Mouse (Mus musculus) ES-E14 (cell line): ENCODE data around the gene Iltifb. TPM values are rescaled to one million over a fixed set of nuclear protein-coding genes. Genes with fewer than 3 reads are reported as not detected.
"Not testable (repeated sequence)": the region's sequence is repeated elsewhere in the genome, so short reads cannot be mapped to it uniquely, and the experiment has no call there.

Experiments
- DNase-seq: peaks from one replicate; pipeline ENCODE4 v3.0.0-alpha.2; 2013; ENCODE audit warnings: low read depth, low spot score
- H3K27ac ChIP-seq: 2 replicates; pipeline ENCODE4 v1.5.1; 2012; ENCODE audit warnings: low read depth, mild to moderate bottlenecking, low read length, moderate library complexity, mixed read lengths; ENCODE audit not compliant: poor library complexity, insufficient read depth, severe bottlenecking
- H3K36me3 ChIP-seq: 2 replicates; pipeline ENCODE4 v1.6.1; 2012; ENCODE audit warnings: mild to moderate bottlenecking, low read length, moderate library complexity, mixed read lengths; ENCODE audit not compliant: control insufficient read depth, poor library complexity, insufficient read depth, severe bottlenecking
- H3K4me1 ChIP-seq, 2 experiments: fragments of 150-350 bp in 1 of 2; sonication (generic) in 1 of 2; 2 replicates each; pipeline ENCODE4 v1.6.1; 2012; ENCODE audit warnings: low read length in 2 of 2, mild to moderate bottlenecking in 1 of 2, mixed read lengths in 1 of 2; ENCODE audit not compliant: control insufficient read depth in 2 of 2, insufficient read depth in 2 of 2, poor library complexity in 1 of 2
- H3K4me3 ChIP-seq, 2 experiments: fragments of 150-350 bp in 1 of 2; sonication (generic) in 1 of 2; 2 replicates each; pipeline ENCODE4 v1.5.1; 2012; ENCODE audit warnings: low read length in 2 of 2, low read depth in 1 of 2, mild to moderate bottlenecking in 1 of 2, mixed read lengths in 1 of 2; ENCODE audit not compliant: insufficient read depth in 1 of 2, poor library complexity in 1 of 2, severe bottlenecking in 1 of 2
- H3K9ac ChIP-seq: 2 replicates; pipeline ENCODE4 v1.6.1; 2012; ENCODE audit warnings: low read depth, mild to moderate bottlenecking, low read length, mixed read lengths; ENCODE audit not compliant: poor library complexity, insufficient read depth, severe bottlenecking
- H3K9me3 ChIP-seq: fragments of 150-350 bp; sonication (generic); 2 replicates; pipeline ENCODE4 v1.6.1; 2012; ENCODE audit warnings: low read depth, mild to moderate bottlenecking, low read length; ENCODE audit not compliant: control insufficient read depth, insufficient read depth
- CHD2 ChIP-seq: IDR thresholded peaks from 2 replicates; pipeline ENCODE4 v1.6.1; 2014; ENCODE audit warnings: mild to moderate bottlenecking, low read depth, low read length, inconsistent platforms
- HCFC1 ChIP-seq: IDR thresholded peaks from 2 replicates; pipeline ENCODE4 v1.6.1; 2012; ENCODE audit warnings: low read length, inconsistent platforms, borderline replicate concordance; ENCODE audit not compliant: insufficient read depth
- MAFK ChIP-seq: IDR thresholded peaks from 2 replicates; pipeline ENCODE4 v1.6.1; 2014; ENCODE audit warnings: mild to moderate bottlenecking, low read depth, low read length, inconsistent platforms; ENCODE audit not compliant: insufficient read depth
- ZC3H11A ChIP-seq: IDR thresholded peaks from 2 replicates; pipeline ENCODE4 v1.6.1; 2012; ENCODE audit warnings: low read depth, mild to moderate bottlenecking, inconsistent platforms, low read length, borderline replicate concordance
- ZNF384 ChIP-seq: IDR thresholded peaks from 2 replicates; pipeline ENCODE4 v1.6.1; 2012; ENCODE audit warnings: low read depth, low read length, inconsistent platforms
- in situ Hi-C, 2 experiments: fragments of 600-800 bp; cut with MboI; formaldehyde crosslinking; loops; one replicate each; pipeline ENCODE4 v1.15.1; 2025; ENCODE audit warnings: low sequenced_read_pairs in 2 of 2, inconsistent platforms in 1 of 2; ENCODE audit not compliant: unreplicated experiment in 2 of 2
- total RNA-seq: library from RNA; depleted of rRNA; stranded (reverse); fragments of 300-350 nt; gene quantifications from 2 replicates; pipeline ENCODE4 v1.2.3, GENCODE M21; 2012

Gene Iltifb
- total RNA-seq, 1 experiment, result not detected

DNA sequence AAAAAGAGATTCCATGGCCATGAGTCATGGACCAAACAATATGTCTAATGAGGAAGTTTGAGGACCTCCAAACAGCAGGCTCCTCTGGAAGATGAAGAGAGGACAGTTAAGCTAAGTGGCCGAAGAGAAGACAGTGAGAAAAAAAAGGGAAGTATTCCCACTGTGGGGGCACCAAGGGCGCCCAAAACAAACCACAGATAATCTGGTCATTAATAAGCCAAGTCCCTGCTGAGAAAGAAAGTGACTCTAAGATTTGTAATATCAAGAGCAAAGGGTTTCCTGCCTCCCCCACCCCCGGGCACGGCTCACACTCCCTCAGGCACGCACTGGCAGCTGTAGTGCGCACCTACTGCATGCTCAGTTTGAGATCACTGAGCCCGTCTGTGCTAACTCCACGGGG is 24.2 kb upstream of the Iltifb start:
- Histone ChIP-seq H3K4me1 (no peaks in the 10 kb centered on the region), H3K27ac (no peak overlapping the region), H3K9me3 (no peaks in the 10 kb centered on the region), H3K36me3 (no peaks in the 10 kb centered on the region), H3K4me3 (no peak overlapping the region), H3K9ac (no peak overlapping the region)
- in situ Hi-C loops, result no loop called here
- no peak for TF ChIP-seq ZNF384
- no peak for TF ChIP-seq MAFK
- TF ChIP-seq ZC3H11A, result no peak
- TF ChIP-seq CHD2, result no peak
- TF ChIP-seq HCFC1, result no peak
- no peak for DNase-seq

DNA sequence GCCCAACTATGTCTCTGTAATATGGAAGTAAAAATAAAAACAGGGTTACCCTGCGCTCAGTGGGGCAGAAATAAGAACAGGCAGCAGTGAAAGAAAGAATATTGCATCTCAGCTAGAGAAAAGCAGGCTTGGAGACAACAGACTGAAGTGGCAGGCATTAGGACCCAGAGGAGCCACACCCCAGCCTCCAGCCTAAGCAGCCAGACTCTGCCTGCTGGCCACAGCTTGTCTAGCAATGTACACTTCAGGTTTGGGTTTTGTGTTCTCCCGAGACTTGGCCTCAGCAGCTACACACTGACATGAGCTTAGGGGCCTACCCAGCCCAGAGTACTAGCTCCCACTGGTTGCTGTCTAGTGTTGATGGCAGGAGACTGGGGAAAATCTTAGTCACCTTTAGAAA is 7.3 kb upstream of the Iltifb start:
- H3K4me3 ChIP-seq, H3K36me3 ChIP-seq, in situ Hi-C loops, H3K27ac ChIP-seq, H3K4me1 ChIP-seq, H3K9me3 ChIP-seq, DNase-seq, H3K9ac ChIP-seq: not testable (repeated sequence)

DNA sequence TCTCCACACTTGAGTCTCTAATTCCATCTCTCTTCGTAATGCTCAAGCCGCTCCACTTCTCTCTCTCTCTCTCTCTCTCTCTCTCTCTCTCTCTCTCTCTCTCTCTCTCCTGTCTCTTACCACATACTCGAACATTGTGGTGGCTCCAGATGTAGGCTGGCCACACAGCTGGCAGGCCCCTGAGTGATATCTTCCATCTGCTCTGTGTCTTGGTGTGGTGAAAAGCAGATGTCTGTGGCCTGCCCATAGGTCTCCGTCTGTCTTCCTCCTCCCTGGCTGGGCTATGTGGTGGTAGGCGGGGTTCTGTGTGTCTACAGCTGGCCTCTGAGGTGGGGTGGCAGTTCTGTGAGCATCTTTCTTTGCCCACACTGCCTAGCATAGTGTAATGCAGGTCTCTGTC is 11.8 kb downstream of the Iltifb start:
- H3K27ac ChIP-seq, H3K36me3 ChIP-seq, H3K9me3 ChIP-seq, H3K4me1 ChIP-seq, in situ Hi-C loops, DNase-seq, H3K4me3 ChIP-seq, H3K9ac ChIP-seq: not testable (repeated sequence)

DNA sequence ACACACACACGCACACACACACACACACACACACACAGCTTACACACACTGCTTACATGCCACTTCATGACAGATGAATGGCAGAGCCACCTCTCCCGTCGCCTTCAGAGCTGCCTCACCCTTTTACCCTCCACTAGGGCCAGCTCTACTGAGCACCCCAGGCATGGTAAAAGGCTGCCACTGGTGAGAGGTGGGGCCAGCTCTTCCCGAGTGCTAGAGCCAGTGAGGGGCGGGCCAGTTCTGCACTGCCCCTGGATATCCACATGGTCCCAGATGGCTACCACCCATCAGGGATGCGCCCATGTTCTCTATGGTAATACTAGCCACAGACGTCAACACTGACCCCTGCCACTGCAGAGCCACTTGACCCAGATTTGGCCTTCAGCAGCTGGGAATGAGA is 12.3 kb downstream of the Iltifb start:
- H3K4me3 ChIP-seq, result not testable (repeated sequence)

DNA sequence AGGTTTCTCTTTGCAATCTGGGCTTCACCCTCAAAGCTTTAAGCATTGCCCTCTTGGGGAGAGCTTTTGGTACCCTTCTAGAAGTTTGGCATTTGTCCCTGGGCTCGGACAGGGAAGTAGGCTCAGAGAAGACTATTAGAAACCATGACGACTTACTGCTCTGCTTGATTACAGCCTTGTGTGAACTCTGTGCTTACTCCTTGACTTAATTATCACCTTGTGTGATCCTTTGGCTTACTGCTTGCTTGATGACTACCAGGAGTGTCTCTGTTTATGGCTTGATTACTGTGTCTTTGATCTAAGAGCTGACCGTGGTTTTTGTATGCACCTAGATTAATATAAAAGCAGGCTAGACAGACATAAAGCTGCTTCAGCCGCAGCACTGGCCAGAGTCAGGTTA is 16.8 kb downstream of the Iltifb start:
- DNase-seq, H3K9ac ChIP-seq, H3K27ac ChIP-seq, in situ Hi-C loops, H3K9me3 ChIP-seq, H3K36me3 ChIP-seq, H3K4me1 ChIP-seq, H3K4me3 ChIP-seq: not testable (repeated sequence)

More for the DNA sequence above, 12.3 kb downstream of the Iltifb start:
- H3K36me3 ChIP-seq, H3K27ac ChIP-seq, DNase-seq, in situ Hi-C loops, H3K9ac ChIP-seq, H3K4me1 ChIP-seq, H3K9me3 ChIP-seq: not testable (repeated sequence)

DNA sequence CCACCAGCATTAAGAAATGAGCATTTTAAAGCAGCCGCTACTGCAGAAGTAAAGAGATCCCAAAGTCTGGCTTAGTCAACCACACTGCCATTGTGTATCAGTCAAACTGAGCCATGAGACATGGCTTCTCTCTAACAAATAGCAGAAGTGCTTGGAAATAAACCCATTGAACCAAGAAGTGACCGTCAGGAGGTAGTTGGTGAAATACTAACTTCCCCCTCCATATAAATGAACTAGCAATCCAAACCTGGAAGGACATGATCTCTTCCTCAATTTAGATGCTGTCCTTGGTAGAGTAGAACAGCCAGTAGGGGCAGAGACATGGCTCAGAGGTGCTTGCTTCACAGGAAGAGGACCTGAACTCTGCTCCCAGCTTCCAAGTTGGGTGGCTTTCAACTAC is 23.4 kb downstream of the Iltifb start:
- H3K27ac ChIP-seq, H3K9me3 ChIP-seq, DNase-seq, H3K4me3 ChIP-seq, H3K36me3 ChIP-seq, H3K9ac ChIP-seq, H3K4me1 ChIP-seq, in situ Hi-C loops: not testable (repeated sequence)

DNA sequence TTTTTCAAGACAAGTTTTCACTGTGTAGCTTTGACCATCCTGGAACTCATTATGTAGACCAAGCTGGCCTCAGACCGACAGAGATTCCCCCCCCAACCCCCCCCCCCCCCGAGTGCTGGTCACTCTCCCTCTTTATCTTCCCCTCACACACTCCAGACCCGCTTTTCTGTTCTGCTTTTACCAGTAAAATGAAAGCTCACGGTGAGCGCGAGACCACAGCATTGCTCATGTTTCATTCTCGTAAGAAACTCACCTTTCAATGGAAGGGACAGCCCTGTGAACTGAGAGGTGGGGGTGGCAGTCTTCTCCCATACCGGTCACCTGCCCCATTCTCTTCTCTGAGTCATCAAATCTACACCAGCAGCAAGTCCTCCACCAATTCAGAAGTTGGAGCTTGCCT is 26.0 kb downstream of the Iltifb start:
- H3K4me1 ChIP-seq, DNase-seq, H3K27ac ChIP-seq, H3K36me3 ChIP-seq, H3K4me3 ChIP-seq, H3K9ac ChIP-seq, H3K9me3 ChIP-seq, in situ Hi-C loops: not testable (repeated sequence)

DNA sequence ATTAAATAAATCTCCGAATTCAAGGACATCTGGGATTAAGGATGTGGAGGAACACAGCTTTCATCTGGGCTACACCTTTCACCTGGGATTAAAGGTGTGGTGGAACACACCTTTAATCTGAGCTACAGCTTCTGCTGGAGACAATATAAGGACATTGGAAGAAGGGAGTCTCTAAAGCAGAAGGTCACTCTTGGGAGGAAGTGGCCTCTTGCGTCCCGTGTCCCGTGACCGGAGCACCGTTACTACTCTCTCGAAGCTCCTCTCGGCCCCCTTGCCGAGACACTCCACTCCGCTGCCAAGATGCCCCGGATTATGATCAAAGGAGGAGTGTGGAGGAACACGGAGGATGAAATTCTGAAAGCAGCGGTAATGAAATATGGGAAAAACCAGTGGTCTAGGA is 36.5 kb downstream of the Iltifb start, which contains the start of gene Gm32802:
TSS of gene Gm32802 (plus strand) at position 301 of the 400 bp plus-strand sequence.
- H3K4me1 ChIP-seq, H3K9me3 ChIP-seq, in situ Hi-C loops, H3K4me3 ChIP-seq, H3K36me3 ChIP-seq, DNase-seq, H3K27ac ChIP-seq, H3K9ac ChIP-seq: not testable (repeated sequence)
